Mouse (Mus musculus): ENCODE measurements at regions not wholly inside any gene's neighbourhood (a gene's known extent, or its start where the extent isn't known, plus 50 kb on each side); places are given as distances from the start of the nearest gene placed in this dataset.
"Not testable (repeated sequence)": the region's sequence is repeated elsewhere in the genome, so short reads cannot be mapped to it uniquely, and the experiment has no call there.

GRCm38 (mm10) chrX:93888480-93888879 is 56.5 kb upstream of the Pdk3 start:
- TF ChIP-seq CTCF (IDR thresholded peaks at IDR 0.05; ENCODE audit: borderline replicate concordance, extremely low read depth, insufficient read depth, insufficient read length) (no peak), POLR2A (IDR thresholded peaks at IDR 0.05; ENCODE audit: borderline replicate concordance, extremely low read depth, insufficient read depth, insufficient read length, poor library complexity, severe bottlenecking) (no peak)
- DNase-seq (ENCODE audit: low read depth), result peak; percentile 51

- no peak for TF ChIP-seq CTCF (IDR thresholded peaks at IDR 0.05; ENCODE audit: borderline replicate concordance, extremely low read depth, insufficient read depth, insufficient read length)
- no peak for TF ChIP-seq POLR2A (IDR thresholded peaks at IDR 0.05; ENCODE audit: borderline replicate concordance, extremely low read depth, insufficient read depth, insufficient read length, poor library complexity, severe bottlenecking)
- DNase-seq (ENCODE audit: low read depth), result peak; percentile 80
These were observed 57.0 kb upstream of the Pdk3 start for GRCm38 (mm10) chrX:93888966-93889365.

GRCm38 (mm10) chrX:93889394-93890042 is 57.5 kb upstream of the Pdk3 start:
- peak; percentile 89 for DNase-seq (ENCODE audit: low read depth)
- TF ChIP-seq POLR2A (IDR thresholded peaks at IDR 0.05; ENCODE audit: borderline replicate concordance, extremely low read depth, insufficient read depth, insufficient read length, poor library complexity, severe bottlenecking) (no peak), CTCF (IDR thresholded peaks at IDR 0.05; ENCODE audit: borderline replicate concordance, extremely low read depth, insufficient read depth, insufficient read length) (peak; percentile 86)

GRCm38 (mm10) chrX:93896838-93897820 is 65.1 kb upstream of the Pdk3 start:
- TF ChIP-seq POLR2A (IDR thresholded peaks at IDR 0.05; ENCODE audit: borderline replicate concordance, extremely low read depth, insufficient read depth, insufficient read length, poor library complexity, severe bottlenecking) (no peak), CTCF (IDR thresholded peaks at IDR 0.05; ENCODE audit: borderline replicate concordance, extremely low read depth, insufficient read depth, insufficient read length) (no peak)
- no peak for DNase-seq (ENCODE audit: low read depth)

GRCm38 (mm10) chrX:93903209-93903608 is 65.2 kb upstream of the AU015836 start:
- DNase-seq (ENCODE audit: low read depth), result no peak
- TF ChIP-seq CTCF (IDR thresholded peaks at IDR 0.05; ENCODE audit: borderline replicate concordance, extremely low read depth, insufficient read depth, insufficient read length), result no peak
- TF ChIP-seq POLR2A (IDR thresholded peaks at IDR 0.05; ENCODE audit: borderline replicate concordance, extremely low read depth, insufficient read depth, insufficient read length, poor library complexity, severe bottlenecking), result no peak

GRCm38 (mm10) chrX:93905531-93905930 is 62.9 kb upstream of the AU015836 start:
- TF ChIP-seq CTCF (IDR thresholded peaks at IDR 0.05; ENCODE audit: borderline replicate concordance, extremely low read depth, insufficient read depth, insufficient read length), result no peak
- TF ChIP-seq POLR2A (IDR thresholded peaks at IDR 0.05; ENCODE audit: borderline replicate concordance, extremely low read depth, insufficient read depth, insufficient read length, poor library complexity, severe bottlenecking), result no peak
- no peak for DNase-seq (ENCODE audit: low read depth)

GRCm38 (mm10) chrX:93911087-93911840 is 57.2 kb upstream of the AU015836 start:
- TF ChIP-seq POLR2A (IDR thresholded peaks at IDR 0.05; ENCODE audit: borderline replicate concordance, extremely low read depth, insufficient read depth, insufficient read length, poor library complexity, severe bottlenecking) (no peak), CTCF (IDR thresholded peaks at IDR 0.05; ENCODE audit: borderline replicate concordance, extremely low read depth, insufficient read depth, insufficient read length) (peak; percentile 77)

GRCm38 (mm10) chrX:93915548-93915947 is 52.9 kb upstream of the AU015836 start:
- DNase-seq (ENCODE audit: low read depth), result no peak
- TF ChIP-seq POLR2A (IDR thresholded peaks at IDR 0.05; ENCODE audit: borderline replicate concordance, extremely low read depth, insufficient read depth, insufficient read length, poor library complexity, severe bottlenecking), result no peak
- no peak for TF ChIP-seq CTCF (IDR thresholded peaks at IDR 0.05; ENCODE audit: borderline replicate concordance, extremely low read depth, insufficient read depth, insufficient read length)

More at GRCm38 (mm10) chrX:93911087-93911840, 57.2 kb upstream of the AU015836 start:
- DNase-seq (ENCODE audit: low read depth), result peak; percentile 82

- DNase-seq (ENCODE audit: low read depth), result not testable (repeated sequence)
These were observed 51.1 kb upstream of the AU015836 start for GRCm38 (mm10) chrX:93917367-93917766.
